Mouse (Mus musculus) limb, embryonic 14.5 days (tissue): ENCODE measurements at regions not wholly inside any gene's neighbourhood (a gene's known extent, or its start where the extent isn't known, plus 50 kb on each side); places are given as distances from the start of the nearest gene placed in this dataset.

Experiments used
- ATAC-seq: fragments of 200-750 bp; cut with Nextera tagmentation; 2 replicates; pipeline ENCODE4 v1.8.0; 2017; ENCODE audit warnings: low read depth, moderate number of reproducible peaks, moderate TSS enrichment; ENCODE audit not compliant: low FRiP score
- DNase-seq: peaks from one replicate; pipeline ENCODE4 v3.0.0-alpha.2; 2015; ENCODE audit warnings: low spot score
- H3K27ac ChIP-seq: fragments of 300-500 bp; sonication (generic); replicated peaks from 2 replicates; pipeline ENCODE4 v1.5.1; 2014; ENCODE audit warnings: low read depth, mild to moderate bottlenecking, low read length, moderate library complexity, mixed read lengths
- H3K27me3 ChIP-seq: fragments of 300-500 bp; sonication (generic); 2 replicates; pipeline ENCODE4 v1.6.1; 2014; ENCODE audit warnings: low read length, mixed read lengths; ENCODE audit not compliant: control insufficient read depth, insufficient read depth
- H3K36me3 ChIP-seq: fragments of 300-500 bp; sonication (generic); 2 replicates; pipeline ENCODE4 v1.6.1; 2014; ENCODE audit warnings: mild to moderate bottlenecking, low read length, moderate library complexity, mixed read lengths; ENCODE audit not compliant: control insufficient read depth, insufficient read depth
- H3K4me1 ChIP-seq: fragments of 300-500 bp; sonication (generic); 2 replicates; pipeline ENCODE4 v1.6.1; 2014; ENCODE audit warnings: antibody characterized with exemption, low read length, mixed read lengths; ENCODE audit not compliant: control insufficient read depth, insufficient read depth
- H3K4me2 ChIP-seq: fragments of 300-500 bp; sonication (generic); replicated peaks from 2 replicates; pipeline ENCODE4 v1.6.1; 2014; ENCODE audit warnings: low read depth, mild to moderate bottlenecking, low read length, moderate library complexity; ENCODE audit not compliant: severe bottlenecking
- H3K4me3 ChIP-seq: fragments of 300-500 bp; sonication (generic); replicated peaks from 2 replicates; pipeline ENCODE4 v1.5.1; 2014; ENCODE audit warnings: low read length
- H3K9ac ChIP-seq: fragments of 300-500 bp; sonication (generic); 2 replicates; pipeline ENCODE4 v1.6.1; 2014; ENCODE audit warnings: mild to moderate bottlenecking, low read depth, low read length, moderate library complexity; ENCODE audit not compliant: severe bottlenecking
- H3K9me3 ChIP-seq: fragments of 300-500 bp; sonication (generic); 2 replicates; pipeline ENCODE4 v1.6.1; 2016; ENCODE audit warnings: low read length; ENCODE audit not compliant: control insufficient read depth
- POLR2A ChIP-seq: fragments of 200-500 bp; IDR thresholded peaks from 2 replicates; pipeline ENCODE4 v1.8.0; 2012; ENCODE audit warnings: inconsistent platforms, mild to moderate bottlenecking, moderate library complexity, borderline replicate concordance; ENCODE audit not compliant: insufficient read depth, insufficient read length; ENCODE audit errors: extremely low read depth
- WGBS: fragments of 180-500 bp; shearing (Covaris S2); extraction: QIAGEN DNeasy Blood & Tissue Kit; methylation state at CpG from one replicate; pipeline ENCODE4 v1.1.7; 2014; 5-methylcytosine and 5-hydroxymethylcytosine counted together

- WGBS: 92% methylated on average over 4 of the region's 4 CpGs
- H3K27ac ChIP-seq: no peak overlapping the region
- no peak overlapping the region for H3K4me2 ChIP-seq
- H3K27me3 ChIP-seq: no peaks in the 10 kb centered on the region
- no peaks in the 10 kb centered on the region for H3K4me1 ChIP-seq
- no peak overlapping the region for H3K9ac ChIP-seq
- no peak for ATAC-seq
- TF ChIP-seq POLR2A: no peak
- no peaks in the 10 kb centered on the region for H3K9me3 ChIP-seq
- H3K36me3 ChIP-seq: no peaks in the 10 kb centered on the region
- H3K4me3 ChIP-seq: no peak overlapping the region
- DNase-seq: no peak
Observed at GRCm38 (mm10) chr10:109134521-109134920, 123.7 kb upstream of the Syt1 start.

GRCm38 (mm10) chr10:109132091-109132573 lies 121.3 kb upstream of the Syt1 start:
- no peak for TF ChIP-seq POLR2A
- H3K36me3 ChIP-seq: no peaks in the 10 kb centered on the region
- 74% methylated on average over 8 of the region's 8 CpGs for WGBS
- H3K27ac ChIP-seq: no peak overlapping the region
- ATAC-seq (no peak), DNase-seq (no peak)
- no peaks in the 10 kb centered on the region for H3K9me3 ChIP-seq
- H3K27me3 ChIP-seq: no peaks in the 10 kb centered on the region
- no peak overlapping the region for H3K4me2 ChIP-seq
- no peaks in the 10 kb centered on the region for H3K4me1 ChIP-seq
- H3K9ac ChIP-seq: no peak overlapping the region
- no peak overlapping the region for H3K4me3 ChIP-seq

DNA sequence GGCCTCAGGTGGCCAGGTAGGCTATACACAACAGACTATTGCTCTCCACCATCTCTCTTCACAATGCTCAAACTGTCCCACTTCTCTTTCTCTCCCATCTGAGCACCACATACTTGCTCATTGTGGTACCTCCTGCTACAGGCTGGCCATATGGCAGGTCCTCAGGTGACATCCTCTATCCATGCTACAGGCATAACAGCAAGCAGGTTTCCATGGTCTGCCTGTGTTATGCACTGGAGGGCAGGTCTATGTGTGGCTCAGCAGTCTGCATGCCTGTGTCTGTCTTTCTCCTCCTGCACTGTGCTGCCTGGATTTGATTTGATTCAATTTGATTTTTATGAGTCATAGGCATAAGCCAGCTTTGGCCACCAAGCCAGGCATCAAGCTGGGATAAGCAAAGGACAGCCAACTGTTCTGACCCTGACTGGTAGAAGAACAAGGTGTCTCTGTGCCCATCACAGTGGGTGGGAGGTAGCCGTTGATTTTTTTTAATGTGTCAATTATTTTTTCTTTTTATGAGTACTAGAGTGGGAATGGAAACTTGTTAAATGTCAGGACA lies 118.8 kb upstream of the Syt1 start:
- Histone ChIP-seq H3K4me2 (no peak overlapping the region), H3K4me3 (no peak overlapping the region), H3K36me3 (no peaks in the 10 kb centered on the region), H3K9ac (no peak overlapping the region), H3K27me3 (no peaks in the 10 kb centered on the region), H3K27ac (no peak overlapping the region), H3K9me3 (no peaks in the 10 kb centered on the region), H3K4me1 (no peaks in the 10 kb centered on the region)
- WGBS: 68% methylated on average over 1 of the region's 1 CpGs
- no peak for DNase-seq
- TF ChIP-seq POLR2A: no peak
- no peak for ATAC-seq

DNA sequence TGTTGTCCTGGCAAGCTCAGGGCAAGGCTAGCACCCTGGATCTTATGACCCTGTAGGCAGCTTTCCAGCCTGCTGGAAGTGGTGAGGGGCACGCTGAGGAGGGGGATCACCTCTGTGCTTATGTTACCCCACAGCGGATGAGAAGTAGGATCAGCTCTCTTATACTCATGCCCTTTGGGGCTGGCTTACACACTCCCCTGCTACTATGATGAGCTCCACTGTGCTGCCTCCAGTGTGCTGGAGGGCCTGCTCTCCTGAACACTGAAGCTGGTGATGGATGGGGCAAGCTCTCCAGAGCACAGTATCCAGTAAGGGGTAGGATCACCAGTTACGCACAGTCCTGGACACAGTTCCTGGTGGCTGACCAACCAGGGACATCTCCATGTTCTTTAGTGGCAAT lies 118.3 kb upstream of the Syt1 start:
- H3K27me3 ChIP-seq: no peaks in the 10 kb centered on the region
- H3K4me3 ChIP-seq: no peak overlapping the region
- ATAC-seq: no peak
- no peak for TF ChIP-seq POLR2A
- no peaks in the 10 kb centered on the region for H3K9me3 ChIP-seq
- H3K36me3 ChIP-seq: no peaks in the 10 kb centered on the region
- no peaks in the 10 kb centered on the region for H3K4me1 ChIP-seq
- no peak overlapping the region for H3K27ac ChIP-seq
- WGBS: 91% methylated on average over 3 of the region's 3 CpGs
- no peak overlapping the region for H3K9ac ChIP-seq
- no peak overlapping the region for H3K4me2 ChIP-seq
- DNase-seq: no peak

GRCm38 (mm10) chr10:109126699-109127098 lies 115.9 kb upstream of the Syt1 start:
- 84% methylated on average over 2 of the region's 2 CpGs for whole genome bisulfite sequencing
- ATAC-seq (no peak), DNase-seq (no peak)
- Histone ChIP-seq H3K27ac (no peak overlapping the region), H3K9ac (no peak overlapping the region), H3K4me1 (no peaks in the 10 kb centered on the region), H3K36me3 (no peaks in the 10 kb centered on the region), H3K27me3 (no peaks in the 10 kb centered on the region), H3K4me2 (no peak overlapping the region), H3K9me3 (no peaks in the 10 kb centered on the region), H3K4me3 (no peak overlapping the region)
- no peak for TF ChIP-seq POLR2A

DNA sequence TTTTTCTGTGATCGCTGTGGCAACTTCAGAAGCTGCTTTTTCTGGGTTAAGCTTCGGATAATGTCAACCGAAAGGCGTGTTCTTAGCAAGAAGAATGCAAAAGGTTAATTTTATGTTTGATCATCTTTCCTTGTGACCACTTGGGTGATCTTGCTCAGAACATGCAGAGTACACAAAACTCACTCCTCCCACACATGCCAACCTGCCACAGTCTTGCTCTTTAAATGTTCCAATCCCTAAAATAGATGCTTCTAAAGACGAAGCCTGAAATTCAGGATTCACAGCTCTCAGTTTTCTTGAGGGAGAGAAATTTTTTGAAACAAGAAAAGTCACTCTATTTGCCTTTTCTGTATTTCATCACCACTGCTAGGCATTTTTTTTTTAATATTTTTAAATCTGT lies 106.4 kb upstream of the Syt1 start:
- Histone ChIP-seq H3K4me3 (no peak overlapping the region), H3K4me2 (no peak overlapping the region), H3K4me1 (no peaks in the 10 kb centered on the region), H3K27ac (no peak overlapping the region), H3K9me3 (no peaks in the 10 kb centered on the region), H3K9ac (no peak overlapping the region), H3K36me3 (no peaks in the 10 kb centered on the region), H3K27me3 (no peaks in the 10 kb centered on the region)
- TF ChIP-seq POLR2A: no peak
- 88% methylated on average over 5 of the region's 5 CpGs for WGBS
- ATAC-seq (no peak), DNase-seq (no peak)
